Mouse (Mus musculus) hindbrain, embryonic 11.5 days (tissue): ENCODE results near the gene Ptbp3. TPM values are rescaled to one million over a fixed set of nuclear protein-coding genes. Genes with fewer than 3 reads are reported as not detected.

Source experiments
- ATAC-seq: fragments of 200-750 bp; cut with Nextera tagmentation; 2 replicates; pipeline ENCODE4 v1.8.0; 2017; ENCODE audit warnings: mild to moderate bottlenecking, moderate TSS enrichment, moderate library complexity; ENCODE audit not compliant: low FRiP score
- DNase-seq: peaks from one replicate; pipeline ENCODE4 v3.0.0-alpha.2; 2015; ENCODE audit warnings: low spot score
- H3K27ac ChIP-seq: fragments of 300-500 bp; sonication (generic); 2 replicates; pipeline ENCODE4 v1.5.1; 2014; ENCODE audit warnings: mild to moderate bottlenecking, low read depth, low read length
- H3K27me3 ChIP-seq: fragments of 300-500 bp; sonication (generic); 2 replicates; pipeline ENCODE4 v1.6.1; 2014; ENCODE audit warnings: mild to moderate bottlenecking, low read length, moderate library complexity, mixed read lengths; ENCODE audit not compliant: control insufficient read depth, insufficient read depth
- H3K36me3 ChIP-seq: fragments of 300-500 bp; sonication (generic); 2 replicates; pipeline ENCODE4 v1.6.1; 2014; ENCODE audit warnings: mild to moderate bottlenecking, low read length, moderate library complexity, mixed read lengths; ENCODE audit not compliant: control insufficient read depth, insufficient read depth
- H3K4me1 ChIP-seq: fragments of 300-500 bp; sonication (generic); replicated peaks from 2 replicates; pipeline ENCODE4 v1.6.1; 2014; ENCODE audit warnings: low read length, mixed read lengths; ENCODE audit not compliant: control insufficient read depth, insufficient read depth
- H3K4me2 ChIP-seq: fragments of 300-500 bp; sonication (generic); replicated peaks from 2 replicates; pipeline ENCODE4 v1.6.1; 2014; ENCODE audit warnings: mild to moderate bottlenecking, low read depth, low read length
- H3K4me3 ChIP-seq: fragments of 300-500 bp; sonication (generic); 2 replicates; pipeline ENCODE4 v1.5.1; 2014; ENCODE audit warnings: low read depth, low read length
- H3K9ac ChIP-seq: fragments of 300-500 bp; sonication (generic); 2 replicates; pipeline ENCODE4 v1.6.1; 2014; ENCODE audit warnings: low read depth, low read length
- H3K9me3 ChIP-seq: fragments of 300-500 bp; sonication (generic); 2 replicates; pipeline ENCODE4 v1.6.1; 2016; ENCODE audit warnings: low read length; ENCODE audit not compliant: control insufficient read depth
- WGBS: fragments of 180-500 bp; shearing (Covaris S2); extraction: QIAGEN DNeasy Blood & Tissue Kit; methylation state at CpG from one replicate; pipeline ENCODE4 v1.1.7; 2014; 5-methylcytosine and 5-hydroxymethylcytosine counted together
- polyA plus RNA-seq: library from polyadenylated mRNA; unstranded; fragments of >200 nt; fragmentation: Nextera tagmentation; extraction: Ambion mirVana; gene quantifications from 2 replicates; pipeline ENCODE4 v1.2.1, GENCODE M21; 2014

Ptbp3 gene
- polyA plus RNA-seq, 1 experiment from 2014 or later = 40.2 TPM

DNA sequence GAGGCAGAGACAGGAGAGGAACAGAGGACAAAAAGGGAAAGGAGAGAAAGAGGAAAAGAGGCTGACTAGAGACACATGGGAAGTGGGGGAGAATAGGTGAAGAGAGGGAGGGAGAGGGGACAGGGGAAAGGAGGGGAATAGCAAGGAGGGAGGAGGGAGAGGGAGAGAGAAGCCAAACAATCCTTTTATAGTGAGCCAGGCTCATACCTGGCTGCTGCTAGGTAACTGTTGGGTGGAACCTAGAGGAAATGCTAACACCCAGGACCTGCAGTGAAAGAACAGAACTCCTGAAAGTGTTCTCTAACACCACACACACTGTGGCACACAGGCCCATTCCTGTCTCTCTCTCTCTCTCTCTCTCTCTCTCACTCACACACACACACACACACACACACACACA is 126.4 kb downstream of the Ptbp3 start:
- no peaks in the 10 kb centered on the region for H3K36me3 ChIP-seq
- ATAC-seq = no peak
- DNase-seq = no peak
- no peak overlapping the region for H3K9ac ChIP-seq
- no peaks in the 10 kb centered on the region for H3K27me3 ChIP-seq
- no peak overlapping the region for H3K4me3 ChIP-seq
- H3K4me2 ChIP-seq = no peak overlapping the region
- H3K4me1 ChIP-seq = no peaks in the 10 kb centered on the region; the same call in 1 of the 2 replicates
- H3K27ac ChIP-seq = no peak overlapping the region
- no peaks in the 10 kb centered on the region for H3K9me3 ChIP-seq

GRCm38 (mm10) chr4:59422025-59422783 is 127.0 kb downstream of the Ptbp3 start:
- ATAC-seq = no peak
- 43% methylated on average over 5 of the region's 5 CpGs for WGBS
- no peak for DNase-seq

More at GRCm38 (mm10) chr4:59422025-59422783, 127.0 kb downstream of the Ptbp3 start:
- H3K36me3 ChIP-seq = no peaks in the 10 kb centered on the region
- H3K4me1 ChIP-seq = no peaks in the 10 kb centered on the region; the same call in 1 of the 2 replicates
- no peak overlapping the region for H3K27ac ChIP-seq
- no peak overlapping the region for H3K4me3 ChIP-seq
- no peaks in the 10 kb centered on the region for H3K27me3 ChIP-seq
- H3K9me3 ChIP-seq = no peaks in the 10 kb centered on the region
- H3K4me2 ChIP-seq = no peak overlapping the region
- no peak overlapping the region for H3K9ac ChIP-seq

Other genes starting within 250 kb of the Ptbp3 start
- gene Susd1, start 110.7 kb downstream of the Ptbp3 start, polyA plus RNA-seq = 0.94 and 1.5 TPM in 2 replicates
- gene Hsdl2, start 32.2 kb upstream of the Ptbp3 start, polyA plus RNA-seq = 39.4 and 42.0 TPM in 2 replicates
- 56.6 and 58.0 TPM in 2 replicates for gene E130308A19Rik, start 76.8 kb upstream of the Ptbp3 start, polyA plus RNA-seq